Mouse (Mus musculus) layer of hippocampus, postnatal 14 days (tissue): ENCODE measurements around the gene Olfr681. TPM values are rescaled to one million over a fixed set of nuclear protein-coding genes. Genes with fewer than 3 reads are reported as not detected.
A peak's percentile ranks its signal among the peaks of the same experiment; 100 is the strongest.
"Not testable (repeated sequence)": the region's sequence is repeated elsewhere in the genome, so short reads cannot be mapped to it uniquely, and the experiment has no call there.

Experiments
- DNase-seq, 2 experiments: peaks; one replicate each; pipeline ENCODE4 v3.0.0; 2021 to 2022; ENCODE audit warnings: low spot score in 2 of 2, mixed read lengths in 1 of 2
- long read RNA-seq, 2 experiments: library from polyadenylated mRNA; stranded (forward); transcript quantifications; one replicate each; pipeline ENCODE4 v2.0.0; 2021
- total RNA-seq, 2 experiments: library from RNA; stranded (reverse); gene quantifications; 2 replicates each; pipeline ENCODE4 v1.2.3; 2021

Gene Olfr681
- not detected for total RNA-seq
- long read RNA-seq, experiment 1, result 0 reads
- long read RNA-seq, experiment 2, result 0 reads

GRCm38 (mm10) chr7:105116536-105116935 is at the start of gene Olfr681:
Gene Olfr681, plus strand, starts transcription at chr7:105116836.
- DNase-seq, result no peak

GRCm38 (mm10) chr7:105080905-105081304 is 35.7 kb upstream of the Olfr681 start, which contains the start of gene Olfr679:
Gene Olfr679, plus strand, starts transcription at chr7:105081205.
- DNase-seq, result no peak

DNA sequence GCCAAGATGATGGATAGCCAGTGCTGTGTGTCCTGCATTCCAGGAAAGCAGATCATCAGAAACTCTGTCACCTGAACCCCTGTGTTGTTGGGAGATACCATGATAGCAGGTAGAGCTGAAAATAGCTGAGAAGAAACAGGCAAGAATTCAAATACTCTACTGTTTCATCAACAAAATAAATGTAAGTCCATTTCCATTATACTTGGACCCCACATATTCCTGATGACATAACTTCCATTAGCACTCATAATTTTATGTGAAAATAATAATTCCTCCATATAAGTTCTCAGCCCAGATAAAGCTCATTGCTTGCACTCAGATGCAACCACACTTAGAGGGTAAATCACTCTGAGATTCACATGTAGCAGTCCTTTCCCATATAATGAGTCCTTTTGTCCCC is 23.9 kb upstream of the Olfr681 start, which contains the start of gene Olfr680-ps1:
Gene Olfr680-ps1 (minus strand): TSS at position 101 of the 400 bp plus-strand sequence.
- DNase-seq, result not testable (repeated sequence)

DNA sequence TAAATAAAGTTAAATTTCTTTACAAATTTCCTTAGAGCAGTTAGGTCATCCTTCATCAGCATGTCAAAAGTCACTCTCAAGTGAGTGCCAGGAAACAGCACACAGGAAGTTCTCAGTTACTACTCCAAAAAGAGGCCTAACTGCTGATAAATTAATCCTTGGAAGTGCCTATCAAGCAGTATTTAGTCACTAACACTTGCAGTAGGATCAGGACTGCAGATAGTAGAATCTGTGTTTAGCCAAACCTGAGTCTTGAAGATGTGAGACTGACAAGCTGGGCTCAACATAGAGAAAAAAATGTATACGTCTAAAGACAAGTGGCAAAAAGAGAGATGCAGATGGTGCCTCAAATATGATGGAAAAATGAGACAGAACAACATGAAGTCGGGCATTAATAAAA is 24.6 kb downstream of the Olfr681 start:
- no peak for DNase-seq

DNA sequence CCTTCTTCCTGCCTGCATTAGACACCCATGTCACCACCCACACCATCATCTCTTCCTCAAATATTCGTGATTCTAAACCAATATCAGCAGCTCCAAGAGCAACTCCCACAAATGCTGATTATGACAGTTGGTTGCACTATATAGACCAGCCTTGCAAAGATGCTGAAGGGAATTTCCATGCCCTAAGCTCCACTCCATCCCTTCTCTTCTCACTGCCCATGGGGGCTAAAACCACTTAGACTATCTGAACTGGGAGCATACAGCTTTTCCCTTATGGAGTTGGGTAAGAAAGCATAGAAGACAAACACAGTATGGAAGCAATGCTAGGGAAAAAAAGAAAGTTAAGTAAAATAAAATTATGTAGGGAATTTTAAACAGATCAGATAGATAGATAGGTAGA is 30.3 kb downstream of the Olfr681 start, which contains the start of gene Olfr683:
Gene Olfr683 (minus strand): TSS at position 101 of the 400 bp plus-strand sequence.
- no peak for DNase-seq

GRCm38 (mm10) chr7:105163553-105163952 is 46.9 kb downstream of the Olfr681 start, which contains the start of gene Olfr684:
Gene Olfr684, minus strand, starts transcription at chr7:105163653.
- no peak for DNase-seq

- DNase-seq, result peak; percentile 18 to 42
Measured at GRCm38 (mm10) chr7:105170773-105171172, 54.1 kb downstream of the Olfr681 start.

Other genes with a start within 250 kb of the Olfr681 start
- gene Olfr665, start 238.8 kb upstream of the Olfr681 start, total RNA-seq, result not detected
- gene Olfr666, start 220.9 kb upstream of the Olfr681 start, total RNA-seq, result not detected
- gene Olfr667, start 195.4 kb upstream of the Olfr681 start, total RNA-seq, result not detected
- not detected for gene Olfr668, start 188.8 kb upstream of the Olfr681 start, total RNA-seq
- gene Olfr669, start 182.6 kb upstream of the Olfr681 start, total RNA-seq, result not detected
- gene Olfr670, start 154.2 kb upstream of the Olfr681 start, total RNA-seq, result not detected
- not detected for gene Olfr671, start 137.7 kb upstream of the Olfr681 start, total RNA-seq
- not detected for gene Olfr672, start 114.8 kb upstream of the Olfr681 start, total RNA-seq
- gene Olfr675, start 88.4 kb upstream of the Olfr681 start, total RNA-seq, result not detected
- not detected for gene Olfr676, start 84.1 kb upstream of the Olfr681 start, total RNA-seq
- not detected for gene Olfr677, start 65.5 kb upstream of the Olfr681 start, total RNA-seq
- not detected for gene Olfr678, start 52.4 kb upstream of the Olfr681 start, total RNA-seq
- not detected for gene Olfr679, start 35.6 kb upstream of the Olfr681 start, total RNA-seq
- not detected for gene Olfr680-ps1, start 24.0 kb upstream of the Olfr681 start, total RNA-seq
- not detected for gene Olfr683, start 30.2 kb downstream of the Olfr681 start, total RNA-seq
- not detected for gene Olfr684, start 46.8 kb downstream of the Olfr681 start, total RNA-seq
- gene Olfr685, start 69.2 kb downstream of the Olfr681 start, total RNA-seq, result not detected
- not detected for gene Olfr686, start 90.6 kb downstream of the Olfr681 start, total RNA-seq
- not detected for gene Olfr688, start 171.3 kb downstream of the Olfr681 start, total RNA-seq
- not detected for gene Olfr689, start 194.3 kb downstream of the Olfr681 start, total RNA-seq
- gene Olfr690, start 217.3 kb downstream of the Olfr681 start, total RNA-seq, result 1 to 10 TPM in 1 of 2 experiments, under 1 TPM in 1; 0.53 to 1.0 TPM
- gene Olfr691, start 225.4 kb downstream of the Olfr681 start, total RNA-seq, result 1 to 10 TPM in 1 of 2 experiments, under 1 TPM in 1; 0.90 to 1.2 TPM